Mouse (Mus musculus) intestine, postnatal 0 days (tissue): ENCODE measurements around the gene Skida1. TPM values are rescaled to one million over a fixed set of nuclear protein-coding genes. Genes with fewer than 3 reads are reported as not detected.
A peak's percentile ranks its signal among the peaks of the same experiment; 100 is the strongest.

Experiments
- ATAC-seq: fragments of 200-750 bp; cut with Nextera tagmentation; 2 replicates; pipeline ENCODE4 v1.8.0; 2017; ENCODE audit warnings: mild to moderate bottlenecking, moderate TSS enrichment, moderate library complexity
- H3K27ac ChIP-seq: fragments of 300-500 bp; sonication (generic); 2 replicates; pipeline ENCODE4 v1.5.1; 2014; ENCODE audit warnings: mild to moderate bottlenecking, low read depth, low read length, moderate library complexity
- H3K27me3 ChIP-seq: fragments of 300-500 bp; sonication (generic); replicated peaks from 2 replicates; pipeline ENCODE4 v1.6.1; 2014; ENCODE audit warnings: low read length, mixed read lengths; ENCODE audit not compliant: control insufficient read depth, insufficient read depth
- H3K36me3 ChIP-seq: fragments of 300-500 bp; sonication (generic); 2 replicates; pipeline ENCODE4 v1.6.1; 2014; ENCODE audit warnings: mild to moderate bottlenecking, moderate library complexity; ENCODE audit not compliant: control insufficient read depth, insufficient read depth
- H3K4me1 ChIP-seq: fragments of 300-500 bp; sonication (generic); replicated peaks from 2 replicates; pipeline ENCODE4 v1.6.1; 2014; ENCODE audit warnings: antibody characterized with exemption, low read length, mixed read lengths; ENCODE audit not compliant: control insufficient read depth, insufficient read depth
- H3K4me2 ChIP-seq: fragments of 300-500 bp; sonication (generic); replicated peaks from 2 replicates; pipeline ENCODE4 v1.6.1; 2014; ENCODE audit warnings: low read depth, mild to moderate bottlenecking, moderate library complexity
- H3K4me3 ChIP-seq: fragments of 300-500 bp; sonication (generic); 2 replicates; pipeline ENCODE4 v1.5.1; 2014; ENCODE audit warnings: low read depth, low read length
- H3K9ac ChIP-seq: fragments of 300-500 bp; sonication (generic); 2 replicates; pipeline ENCODE4 v1.6.1; 2014; ENCODE audit warnings: mild to moderate bottlenecking, low read depth, low read length
- H3K9me3 ChIP-seq: fragments of 300-500 bp; sonication (generic); 2 replicates; pipeline ENCODE4 v1.6.1; 2016; ENCODE audit warnings: mixed run types; ENCODE audit not compliant: control insufficient read depth
- CTCF ChIP-seq: sonication (generic); IDR thresholded peaks from 2 replicates; pipeline ENCODE4 v1.5.1; 2016; ENCODE audit warnings: low read depth, mild to moderate bottlenecking, control low read depth, antibody characterized with exemption, moderate library complexity
- WGBS: fragments of 180-500 bp; shearing (Covaris S2); extraction: QIAGEN DNeasy Blood & Tissue Kit; methylation state at CpG from one replicate; pipeline ENCODE4 v1.1.7; 2014; 5-methylcytosine and 5-hydroxymethylcytosine counted together
- polyA plus RNA-seq: library from polyadenylated mRNA; unstranded; fragments of >200 nt; fragmentation: Nextera tagmentation; extraction: Ambion mirVana; gene quantifications from 2 replicates; pipeline ENCODE4 v1.2.1, GENCODE M21; 2015

The Skida1 gene
- polyA plus RNA-seq, 1 experiment from 2014 or later, result 1.2 TPM

DNA sequence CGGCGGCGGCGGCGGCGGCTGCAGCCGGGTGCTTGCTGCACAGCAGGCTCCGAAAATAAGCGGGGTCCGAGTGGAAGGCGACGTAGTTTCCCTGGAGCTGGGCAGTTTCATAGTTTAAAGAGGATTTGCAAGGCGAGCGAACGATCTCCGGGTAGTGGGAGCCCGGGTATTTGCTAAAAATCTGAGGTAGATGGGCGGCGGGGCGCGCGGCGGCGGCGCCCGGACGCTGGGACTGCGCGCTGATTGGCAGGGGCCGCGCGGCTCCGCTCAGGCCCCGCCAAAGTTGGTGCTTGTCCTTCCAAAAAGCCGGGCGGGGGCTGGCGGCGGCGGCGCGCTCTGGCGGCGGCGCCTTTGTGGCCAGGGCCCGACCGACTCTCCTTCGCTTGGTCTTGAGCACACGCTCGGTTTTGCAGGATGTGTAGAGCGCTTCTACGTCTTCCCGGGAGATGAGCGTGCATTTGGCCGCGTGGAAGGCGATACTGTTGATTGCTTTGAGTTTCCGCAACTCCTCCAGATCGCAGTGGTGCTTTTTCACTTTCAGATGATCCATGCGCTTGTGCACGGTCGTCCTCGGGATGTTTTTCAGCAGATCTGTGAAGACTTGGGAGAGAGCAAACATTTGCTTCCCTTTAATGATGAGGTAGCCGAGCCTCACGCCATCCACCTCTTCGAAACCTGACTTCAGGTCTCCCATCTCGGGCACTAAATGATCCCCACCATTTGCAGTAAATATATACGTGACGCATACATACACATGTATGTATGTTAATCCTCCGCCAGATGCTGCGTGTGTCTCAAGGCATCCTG is 1.0 kb downstream of the Skida1 start:
- no peaks in the 10 kb centered on the region for H3K27me3 ChIP-seq
- ATAC-seq, result peak; percentile 71
- peak overlapping the region; percentile 82 for H3K4me3 ChIP-seq
- peak overlapping the region; percentile 93 for H3K4me2 ChIP-seq
- H3K36me3 ChIP-seq, result no peaks in the 10 kb centered on the region
- peak overlapping the region; percentile 76 for H3K9ac ChIP-seq
- H3K9me3 ChIP-seq, result no peaks in the 10 kb centered on the region
- peak overlapping the region; percentile 89 for H3K27ac ChIP-seq
- under 1% methylated on average over 69 of the region's 70 CpGs for WGBS
- no peak for TF ChIP-seq CTCF
- H3K4me1 ChIP-seq, result peaks cover 9% of the 10 kb centered on the region; the same call in 1 of the 2 replicates

GRCm38 (mm10) chr2:18046758-18047645 is 1.8 kb downstream of the Skida1 start:
- Histone ChIP-seq H3K4me2 (peak overlapping the region; percentile 93), H3K27ac (peak overlapping the region; percentile 89), H3K27me3 (no peaks in the 10 kb centered on the region), H3K9ac (peak overlapping the region; percentile 76), H3K4me1 (peaks cover 9% of the 10 kb centered on the region; the same call in 1 of the 2 replicates), H3K9me3 (no peaks in the 10 kb centered on the region), H3K4me3 (peak overlapping the region; percentile 82), H3K36me3 (no peaks in the 10 kb centered on the region)
- peak; percentile 79 for ATAC-seq
- WGBS, result under 1% methylated on average over 64 of the region's 64 CpGs
- TF ChIP-seq CTCF, result no peak

DNA sequence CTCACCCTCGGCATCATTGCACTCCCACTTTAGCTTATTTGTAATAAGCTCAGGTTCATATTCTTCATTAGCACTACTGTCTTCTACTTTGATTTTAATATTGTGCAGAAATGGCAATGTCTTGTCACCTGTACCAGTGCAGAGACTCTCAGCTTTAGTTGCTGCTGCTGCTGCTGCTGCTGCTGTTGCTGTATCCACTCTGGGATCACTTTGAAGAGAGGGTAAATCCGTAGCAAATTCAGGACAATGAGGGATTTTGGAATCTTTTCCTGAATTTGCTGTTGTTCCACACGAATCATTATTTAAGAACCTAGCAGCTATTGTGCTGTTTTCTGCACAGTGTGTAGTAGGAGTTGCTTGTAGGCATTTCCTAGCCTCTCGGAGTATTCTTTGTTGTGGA is 2.7 kb downstream of the Skida1 start:
- peak overlapping the region; percentile 76; the same call in 1 of the 2 replicates for H3K9ac ChIP-seq
- no peak overlapping the region for H3K27ac ChIP-seq
- H3K36me3 ChIP-seq, result no peaks in the 10 kb centered on the region
- no peak for ATAC-seq
- H3K4me1 ChIP-seq, result peaks cover 9% of the 10 kb centered on the region; the same call in 1 of the 2 replicates
- H3K9me3 ChIP-seq, result no peaks in the 10 kb centered on the region
- no peak for TF ChIP-seq CTCF
- peak overlapping the region; percentile 82 for H3K4me3 ChIP-seq
- H3K4me2 ChIP-seq, result peak overlapping the region; percentile 93
- H3K27me3 ChIP-seq, result no peaks in the 10 kb centered on the region
- WGBS, result 10% methylated on average over 4 of the region's 4 CpGs

- Histone ChIP-seq H3K4me3 (peak overlapping the region; percentile 82), H3K4me2 (peak overlapping the region; percentile 93), H3K9me3 (no peaks in the 10 kb centered on the region), H3K4me1 (peaks cover 9% of the 10 kb centered on the region; the same call in 1 of the 2 replicates), H3K36me3 (no peaks in the 10 kb centered on the region), H3K9ac (no peak overlapping the region), H3K27ac (no peak overlapping the region), H3K27me3 (no peaks in the 10 kb centered on the region)
- 69% methylated on average over 6 of the region's 6 CpGs for WGBS
- ATAC-seq, result no peak
- TF ChIP-seq CTCF, result no peak
Observed at GRCm38 (mm10) chr2:18045781-18046181, 3.1 kb downstream of the Skida1 start.

DNA sequence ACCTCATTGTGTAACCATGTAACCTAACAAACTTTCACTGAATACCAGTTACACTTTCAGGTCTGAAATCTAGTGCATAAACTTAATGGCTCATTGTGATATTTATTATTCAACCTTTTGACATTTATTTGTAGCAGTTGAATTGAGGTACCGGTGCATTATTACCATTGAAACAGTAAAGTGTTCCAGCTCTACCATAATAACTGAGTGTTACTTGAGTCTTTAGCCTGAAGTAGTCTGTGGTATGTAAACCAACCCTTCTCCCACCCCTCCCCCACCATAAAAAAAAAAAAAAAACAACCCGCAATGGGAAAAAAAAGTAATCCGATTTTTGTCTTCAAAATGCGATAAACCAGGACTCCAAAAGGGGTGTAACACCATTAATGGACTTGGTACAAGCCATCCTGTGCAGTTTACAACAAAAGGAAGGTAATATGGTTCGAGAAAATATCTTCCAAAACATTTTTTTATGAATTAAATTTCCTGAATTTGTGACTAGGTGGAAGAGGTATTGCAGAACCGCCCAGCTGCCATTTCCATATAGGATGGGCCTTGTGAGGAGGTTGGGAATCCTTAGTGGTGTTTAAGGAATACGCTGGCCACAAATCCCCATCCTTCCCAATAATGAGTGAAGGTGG is 3.6 kb downstream of the Skida1 start:
- Histone ChIP-seq H3K27ac (no peak overlapping the region), H3K4me3 (peak overlapping the region; percentile 82), H3K4me2 (peak overlapping the region; percentile 93), H3K36me3 (no peaks in the 10 kb centered on the region), H3K9ac (no peak overlapping the region), H3K27me3 (no peaks in the 10 kb centered on the region), H3K9me3 (no peaks in the 10 kb centered on the region), H3K4me1 (peaks cover 9% of the 10 kb centered on the region; the same call in 1 of the 2 replicates)
- TF ChIP-seq CTCF, result no peak
- ATAC-seq, result no peak
- WGBS, result 54% methylated on average over 7 of the region's 7 CpGs
